Mouse (Mus musculus) CH12.LX (cell line): ENCODE measurements around the gene Map3k11. TPM values are rescaled to one million over a fixed set of nuclear protein-coding genes. Genes with fewer than 3 reads are reported as not detected.
A peak's percentile ranks its signal among the peaks of the same experiment; 100 is the strongest.

Experiments
- DNase-seq: peaks from one replicate; pipeline ENCODE4 v3.0.0-alpha.2; 2013; ENCODE audit errors: extremely low read depth
- H3K27ac ChIP-seq: 2 replicates; pipeline ENCODE4 v1.5.1; 2012; ENCODE audit warnings: low read depth, mild to moderate bottlenecking, control low read depth, moderate library complexity; ENCODE audit not compliant: insufficient read depth
- H3K27me3 ChIP-seq: replicated peaks from 2 replicates; pipeline ENCODE3; 2012; ENCODE audit warnings: inconsistent platforms
- H3K36me3 ChIP-seq, 2 experiments: replicated peaks in 1 of 2; 2 replicates each; pipeline versions ENCODE3 to v1.6.1; 2012; ENCODE audit warnings: inconsistent platforms in 1 of 2, low read length in 1 of 2, mild to moderate bottlenecking in 1 of 2, mixed read lengths in 1 of 2, moderate library complexity in 1 of 2; ENCODE audit not compliant: control insufficient read depth in 1 of 2, insufficient read depth in 1 of 2
- H3K4me1 ChIP-seq, 2 experiments: 2 replicates each; pipeline ENCODE4 v1.6.1; 2012; ENCODE audit warnings: inconsistent platforms in 1 of 2, moderate library complexity in 1 of 2; ENCODE audit not compliant: insufficient read depth in 2 of 2, control insufficient read depth in 1 of 2
- H3K4me2 ChIP-seq: 2 replicates; pipeline ENCODE4 v1.6.1; 2012; ENCODE audit warnings: low read depth, mild to moderate bottlenecking, control low read depth; ENCODE audit not compliant: poor library complexity, insufficient read depth, severe bottlenecking
- H3K4me3 ChIP-seq, 3 experiments: fragments of 150-350 bp in 1 of 3; sonication (generic) in 1 of 3; replicated peaks in 1 of 3; 2 replicates each; pipeline versions ENCODE3 to v1.5.1; 2011 to 2012; ENCODE audit warnings: low read depth in 2 of 3, low read length in 2 of 3, mild to moderate bottlenecking in 2 of 3, moderate library complexity in 2 of 3, control low read depth in 1 of 3, improper control_type of control experiment in 1 of 3, inconsistent platforms in 1 of 3, mixed read lengths in 1 of 3; ENCODE audit not compliant: poor library complexity in 1 of 3
- H3K79me2 ChIP-seq: replicated peaks from 2 replicates; pipeline ENCODE4 v1.6.1; 2012; ENCODE audit warnings: mild to moderate bottlenecking, moderate library complexity; ENCODE audit not compliant: control insufficient read depth, poor library complexity, insufficient read depth, severe bottlenecking; ENCODE audit errors: extremely low read depth
- H3K9ac ChIP-seq: 2 replicates; pipeline ENCODE4 v1.6.1; 2012; ENCODE audit warnings: low read depth, mild to moderate bottlenecking, control low read depth, moderate library complexity; ENCODE audit not compliant: insufficient read depth
- H3K9me3 ChIP-seq: replicated peaks from 2 replicates; pipeline ENCODE3; 2012; ENCODE audit warnings: low read length, inconsistent platforms, mixed read lengths
- BHLHE40 ChIP-seq: IDR thresholded peaks from 2 replicates; pipeline ENCODE4 v1.6.1; 2011; ENCODE audit warnings: mild to moderate bottlenecking, low read depth, low read length, improper control_type of control experiment
- CTCF ChIP-seq, 2 experiments: IDR thresholded peaks in 1 of 2; conservative IDR thresholded peaks in 1 of 2; 2 replicates each; pipeline ENCODE4 v1.5.1; 2011 to 2012; ENCODE audit warnings: low read depth in 2 of 2, low read length in 2 of 2, improper control_type of control experiment in 1 of 2, inconsistent platforms in 1 of 2, mild to moderate bottlenecking in 1 of 2, moderate library complexity in 1 of 2
- E2F4 ChIP-seq: IDR thresholded peaks from 2 replicates; pipeline ENCODE4 v1.6.1; 2011; ENCODE audit warnings: low read depth, low read length, improper control_type of control experiment; ENCODE audit not compliant: insufficient replicate concordance
- ELF1 ChIP-seq: IDR thresholded peaks from 2 replicates; pipeline ENCODE4 v1.6.1; 2014; ENCODE audit warnings: low read depth, mild to moderate bottlenecking, inconsistent platforms, low read length, improper control_type of control experiment
- EP300 ChIP-seq: IDR thresholded peaks from 2 replicates; pipeline ENCODE4 v1.6.1; 2011; ENCODE audit warnings: low read length, improper control_type of control experiment
- ETS1 ChIP-seq: conservative IDR thresholded peaks from 2 replicates; pipeline ENCODE4 v1.6.1; 2012; ENCODE audit warnings: low read depth, mild to moderate bottlenecking, inconsistent platforms, low read length, improper control_type of control experiment, moderate library complexity
- HCFC1 ChIP-seq: IDR thresholded peaks from 2 replicates; pipeline ENCODE4 v1.6.1; 2012; ENCODE audit warnings: low read depth, mild to moderate bottlenecking, inconsistent platforms, low read length, improper control_type of control experiment
- IRF4 ChIP-seq: IDR thresholded peaks from 2 replicates; pipeline ENCODE4 v1.6.1; 2014; ENCODE audit warnings: low read depth, mild to moderate bottlenecking, inconsistent platforms, low read length, improper control_type of control experiment
- JUN ChIP-seq: IDR thresholded peaks from 2 replicates; pipeline ENCODE4 v1.6.1; 2011; ENCODE audit warnings: low read depth, mild to moderate bottlenecking, low read length, improper control_type of control experiment, moderate library complexity; ENCODE audit not compliant: insufficient read depth
- JUND ChIP-seq: conservative IDR thresholded peaks from 2 replicates; pipeline ENCODE4 v1.6.1; 2011; ENCODE audit warnings: low read depth, low read length, improper control_type of control experiment
- KAT2A ChIP-seq: IDR thresholded peaks from 2 replicates; pipeline ENCODE4 v1.6.1; 2012; ENCODE audit warnings: low read length, improper control_type of control experiment, inconsistent platforms; ENCODE audit not compliant: insufficient replicate concordance
- MAFK ChIP-seq: IDR thresholded peaks from 2 replicates; pipeline ENCODE4 v1.6.1; 2011; ENCODE audit warnings: low read length, improper control_type of control experiment; ENCODE audit not compliant: insufficient replicate concordance
- MAX ChIP-seq: IDR thresholded peaks from 2 replicates; pipeline ENCODE4 v1.6.1; 2011; ENCODE audit warnings: low read length, improper control_type of control experiment
- MAZ ChIP-seq: IDR thresholded peaks from 2 replicates; pipeline ENCODE4 v1.6.1; 2012; ENCODE audit warnings: low read depth, mild to moderate bottlenecking, inconsistent platforms, low read length, improper control_type of control experiment, moderate library complexity
- MYC ChIP-seq: IDR thresholded peaks from 2 replicates; pipeline ENCODE4 v1.6.1; 2011; ENCODE audit warnings: low read depth, mild to moderate bottlenecking, improper control_type of control experiment, low read length
- NELFE ChIP-seq: IDR thresholded peaks from 2 replicates; pipeline ENCODE4 v1.6.1; 2011; ENCODE audit warnings: low read depth, low read length, improper control_type of control experiment
- NRF1 ChIP-seq: IDR thresholded peaks from 2 replicates; pipeline ENCODE4 v1.6.1; 2014; ENCODE audit warnings: low read depth, mild to moderate bottlenecking, inconsistent platforms, low read length, improper control_type of control experiment, moderate library complexity
- POLR2A ChIP-seq: IDR thresholded peaks from 2 replicates; pipeline ENCODE4 v1.6.1; 2011; ENCODE audit warnings: low read depth, mild to moderate bottlenecking, improper control_type of control experiment, low read length
- POLR2AphosphoS2 ChIP-seq: IDR thresholded peaks from 2 replicates; pipeline ENCODE4 v1.6.1; 2011; ENCODE audit warnings: low read depth, low read length, improper control_type of control experiment
- RAD21 ChIP-seq: IDR thresholded peaks from 2 replicates; pipeline ENCODE4 v1.6.1; 2011; ENCODE audit warnings: low read depth, mild to moderate bottlenecking, low read length, improper control_type of control experiment, moderate library complexity
- RCOR1 ChIP-seq: conservative IDR thresholded peaks from 2 replicates; pipeline ENCODE4 v1.6.1; 2012; ENCODE audit warnings: low read depth, mild to moderate bottlenecking, inconsistent platforms, low read length, improper control_type of control experiment
- SMC3 ChIP-seq: IDR thresholded peaks from 2 replicates; pipeline ENCODE4 v1.6.1; 2011; ENCODE audit warnings: low read depth, low read length, improper control_type of control experiment
- TBP ChIP-seq: conservative IDR thresholded peaks from 2 replicates; pipeline ENCODE4 v1.6.1; 2011; ENCODE audit warnings: low read depth, low read length, improper control_type of control experiment
- TCF12 ChIP-seq: IDR thresholded peaks from 2 replicates; pipeline ENCODE4 v1.6.1; 2014; ENCODE audit warnings: low read depth, mild to moderate bottlenecking, inconsistent platforms, low read length, improper control_type of control experiment
- UBTF ChIP-seq: IDR thresholded peaks from 2 replicates; pipeline ENCODE4 v1.6.1; 2012; ENCODE audit warnings: low read depth, mild to moderate bottlenecking, inconsistent platforms, low read length, improper control_type of control experiment, moderate library complexity
- USF1 ChIP-seq: IDR thresholded peaks from 2 replicates; pipeline ENCODE4 v1.6.1; 2014; ENCODE audit warnings: low read depth, mild to moderate bottlenecking, inconsistent platforms, low read length, improper control_type of control experiment
- USF2 ChIP-seq: conservative IDR thresholded peaks from 2 replicates; pipeline ENCODE4 v1.6.1; 2011; ENCODE audit warnings: low read depth, low read length, improper control_type of control experiment
- ZKSCAN1 ChIP-seq: IDR thresholded peaks from 2 replicates; pipeline ENCODE4 v1.6.1; 2012; ENCODE audit warnings: low read depth, inconsistent platforms, low read length, improper control_type of control experiment, borderline replicate concordance
- ZNF384 ChIP-seq: IDR thresholded peaks from 2 replicates; pipeline ENCODE4 v1.6.1; 2012; ENCODE audit warnings: low read depth, low read length, improper control_type of control experiment, inconsistent platforms
- dilution Hi-C: fragments of 300-500 bp; cut with MboI; formaldehyde crosslinking; loops from 2 replicates; pipeline ENCODE4 v1.14.3; 2020; ENCODE audit warnings: low sequenced_read_pairs; ENCODE audit not compliant: extremely low pct_unique_long_range_greater_than_20kb, extremely low pct_ligation_motif_present
- in situ Hi-C: fragments of 300-500 bp; cut with MboI; formaldehyde crosslinking; loops from 3 replicates; pipeline ENCODE4 v1.14.3; 2019; ENCODE audit warnings: low sequenced_read_pairs, low pct_ligation_motif_present, low pct_unique_long_range_greater_than_20kb, mixed read lengths
- polyA plus RNA-seq: library from polyadenylated mRNA; unstranded; fragments of >175 nt; gene quantifications from 2 replicates; pipeline ENCODE4 v1.2.1, GENCODE M21; 2012; ENCODE audit warnings: low read depth; ENCODE audit not compliant: insufficient read length
- total RNA-seq, 2 experiments: library from RNA; depleted of rRNA; stranded (reverse); fragments of 300-350 nt in 1 of 2; fragments of >200 nt in 1 of 2; gene quantifications; 2 replicates each; pipeline ENCODE4 v1.2.3; 2012 to 2014

Map3k11 gene
- total and polyA plus RNA-seq, 3 experiments, result 6.0 to 16.0 (median 13.5) TPM

DNA sequence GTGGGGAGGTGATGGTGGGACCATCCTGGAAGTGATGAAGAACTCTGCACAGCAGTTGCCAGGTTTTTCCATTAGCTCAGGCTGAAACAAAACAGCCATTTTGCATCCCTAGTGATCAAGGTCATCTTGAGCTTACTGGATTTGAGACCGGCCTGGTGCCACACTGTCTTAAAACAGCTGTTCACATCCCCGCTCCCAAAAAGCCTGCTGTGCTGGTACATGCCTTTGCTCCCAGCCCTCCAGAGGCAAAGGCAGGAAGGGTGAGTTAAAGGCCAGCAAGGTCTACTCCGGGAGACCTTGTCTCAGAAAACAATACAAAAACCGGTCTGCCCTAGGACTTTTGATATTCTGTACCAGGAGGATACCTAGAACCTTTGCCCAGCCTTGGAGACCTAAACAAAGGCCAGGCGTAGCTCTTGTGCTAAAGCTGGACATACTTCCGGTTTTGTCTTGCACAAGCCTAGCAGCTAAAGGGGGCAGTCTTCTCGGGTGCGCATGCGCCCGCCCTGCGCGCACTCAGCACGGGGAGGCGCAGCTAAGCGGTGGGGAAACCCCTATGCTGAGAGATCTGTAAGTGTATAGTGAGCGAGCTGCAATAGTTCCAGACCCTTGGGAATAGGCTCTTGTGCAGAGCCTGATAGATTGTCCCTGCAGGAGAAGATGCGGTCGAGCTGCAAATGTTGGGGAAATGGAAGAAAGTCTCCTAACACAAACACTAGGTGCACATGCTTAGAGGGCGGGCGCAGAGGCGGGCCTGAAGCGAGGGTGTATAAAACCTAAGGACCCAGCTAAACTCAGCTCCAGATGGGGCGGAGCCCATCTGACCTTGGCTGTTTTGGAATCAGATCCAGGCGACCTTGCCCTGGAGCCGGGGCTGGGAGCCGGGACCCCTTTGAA is 39.9 kb upstream of the Map3k11 start:
- Histone ChIP-seq H3K27ac (peak overlapping the region; percentile 76), H3K4me3 (no peak overlapping the region)
- in situ Hi-C loops, result no loop called here
- no peak for TF ChIP-seq ZNF384
- no peak for TF ChIP-seq JUND
- TF ChIP-seq JUN, result no peak
- TF ChIP-seq MAFK, result no peak
- no peak for TF ChIP-seq RAD21
- no peak; the same call in 1 of the 2 replicates for TF ChIP-seq USF2
- TF ChIP-seq RCOR1, result no peak
- TF ChIP-seq ELF1, result peak; percentile 95
- TF ChIP-seq MAX, result no peak
- TF ChIP-seq TCF12, result 0 out of 2 replicates have a peak, but pooled peaks have one; percentile 30
- TF ChIP-seq NRF1, result peak; percentile 99
- TF ChIP-seq POLR2A, result peak; percentile 74
- peak in 1 of 2 experiments; percentile 19; a peak in 1 of 4 replicates for TF ChIP-seq CTCF (conservative IDR thresholded peaks at IDR 0.05 in 1 of 2, IDR thresholded peaks at IDR 0.05 in 1 of 2; ENCODE audit: low read depth in 2 of 2, low read length in 2 of 2)
- TF ChIP-seq USF1, result no peak
- peak; percentile 59; the same call in 1 of the 2 replicates for TF ChIP-seq TBP
- TF ChIP-seq MAZ, result no peak
- TF ChIP-seq BHLHE40, result peak; percentile 29; the same call in 1 of the 2 replicates
- peak; percentile 52; the same call in 1 of the 2 replicates for TF ChIP-seq NELFE
- TF ChIP-seq ZKSCAN1, result no peak
- no peak for TF ChIP-seq SMC3
- peak; percentile 7; the same call in 1 of the 2 replicates for TF ChIP-seq IRF4
- no peak for TF ChIP-seq HCFC1
- TF ChIP-seq KAT2A, result no peak
- TF ChIP-seq E2F4, result no peak
- TF ChIP-seq EP300, result no peak
- TF ChIP-seq ETS1, result no peak
- no peak for TF ChIP-seq MYC
- no peak for TF ChIP-seq UBTF
- TF ChIP-seq POLR2AphosphoS2, result 0 out of 2 replicates have a peak, but pooled peaks have one; percentile 19
- TF ChIP-seq, all 38 proteins: peak for 10
- peak; percentile 92 for DNase-seq
- Histone ChIP-seq H3K9me3 (no peaks in the 10 kb centered on the region), H3K4me2 (peak overlapping the region; percentile 42), H3K79me2 (no peaks in the 10 kb centered on the region), H3K9ac (peak overlapping the region; percentile 47), H3K4me1 (peaks cover 9 to 23% of the 10 kb centered on the region in 2 experiments), H3K36me3 (peaks cover 64 to 86% of the 10 kb centered on the region in 2 experiments), H3K27me3 (no peaks in the 10 kb centered on the region)
- dilution Hi-C loops, result no loop called here
